Mouse (Mus musculus): ENCODE data around the gene Asic5. TPM values are rescaled to one million over a fixed set of nuclear protein-coding genes. Genes with fewer than 3 reads are reported as not detected.

Gene Asic5
- polyA plus RNA-seq, 1 experiment from 2014 or later, result not detected

DNA sequence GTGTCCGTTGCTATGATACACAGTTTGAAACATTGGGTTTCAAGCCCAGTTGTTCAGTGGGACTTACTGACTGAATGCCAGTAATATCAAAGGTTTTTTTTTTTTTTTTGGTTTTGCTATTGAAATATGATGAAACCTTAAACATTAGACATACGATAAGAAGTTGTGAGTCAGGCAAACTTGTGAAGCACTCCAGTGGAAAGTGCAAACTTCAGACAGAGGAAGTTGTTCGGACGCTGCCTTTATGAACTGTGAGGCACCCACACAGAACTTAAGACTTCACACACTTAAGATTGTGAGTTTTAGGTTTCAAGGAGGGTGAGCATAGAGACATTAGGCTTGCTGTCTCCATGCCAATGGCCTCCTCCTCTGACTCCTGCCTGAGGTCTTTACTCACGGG, 514 bp upstream of the Asic5 start:
- Histone ChIP-seq H3K4me3 (no peak overlapping the region), H3K27ac (no peak overlapping the region), H3K9me3 (replicated peaks) (no peaks in the 10 kb centered on the region), H3K4me1 (peaks cover 7% of the 10 kb centered on the region; the same call in 1 of the 2 replicates), H3K27me3 (ENCODE audit: low read depth, poor library complexity, severe bottlenecking) (no peaks in the 10 kb centered on the region), H3K36me3 (no peaks in the 10 kb centered on the region)
- no peak for DNase-seq (ENCODE audit: low spot score)
- WGBS, result 94% methylated on average over 5 of the region's 5 CpGs

GRCm38 (mm10) chr3:81983120-81983895, 1.2 kb downstream of the Asic5 start:
- H3K36me3 ChIP-seq, result no peaks in the 10 kb centered on the region
- WGBS, result 87% methylated on average over 8 of the region's 8 CpGs
- H3K9me3 ChIP-seq (replicated peaks), result no peaks in the 10 kb centered on the region
- no peak overlapping the region for H3K27ac ChIP-seq
- no peaks in the 10 kb centered on the region for H3K4me1 ChIP-seq
- no peaks in the 10 kb centered on the region for H3K27me3 ChIP-seq (ENCODE audit: low read depth, poor library complexity, severe bottlenecking)
- no peak for DNase-seq (ENCODE audit: low spot score)
- no peak overlapping the region for H3K4me3 ChIP-seq

DNA sequence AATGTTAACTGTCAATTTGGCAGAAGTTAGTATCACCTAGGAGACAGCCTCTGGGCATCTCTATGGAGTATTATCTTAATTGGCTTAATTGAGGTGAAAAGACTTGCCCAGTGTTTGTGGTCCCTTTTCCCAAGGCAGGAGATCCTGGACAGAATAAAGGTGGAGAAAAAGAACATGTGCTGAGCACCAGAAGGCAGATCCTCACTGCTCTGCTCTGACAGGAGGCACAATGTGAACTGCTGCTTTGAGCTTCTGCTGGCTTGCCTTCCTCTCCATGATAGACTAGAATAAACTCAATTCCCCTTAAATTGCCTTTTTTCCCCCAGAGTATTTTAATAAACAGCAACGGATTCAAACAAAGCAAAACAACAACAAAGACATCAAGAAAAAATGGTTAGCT, 3.0 kb downstream of the Asic5 start:
- Histone ChIP-seq H3K9me3 (replicated peaks) (no peaks in the 10 kb centered on the region), H3K36me3 (no peaks in the 10 kb centered on the region), H3K4me3 (no peak overlapping the region), H3K27me3 (ENCODE audit: low read depth, poor library complexity, severe bottlenecking) (no peaks in the 10 kb centered on the region), H3K27ac (no peak overlapping the region), H3K4me1 (no peaks in the 10 kb centered on the region)
- DNase-seq (ENCODE audit: low spot score), result no peak
- WGBS, result 72% methylated on average over 1 of the region's 1 CpGs

- no peaks in the 10 kb centered on the region for H3K4me1 ChIP-seq
- 92% methylated on average over 2 of the region's 2 CpGs for WGBS
- DNase-seq (ENCODE audit: low spot score), result no peak
- H3K27me3 ChIP-seq (ENCODE audit: low read depth, poor library complexity, severe bottlenecking), result no peaks in the 10 kb centered on the region
- no peak overlapping the region for H3K4me3 ChIP-seq
- no peaks in the 10 kb centered on the region for H3K9me3 ChIP-seq (replicated peaks)
- H3K27ac ChIP-seq, result no peak overlapping the region
- H3K36me3 ChIP-seq, result no peaks in the 10 kb centered on the region
Measured at GRCm38 (mm10) chr3:81986103-81986502, 4.0 kb downstream of the Asic5 start.

DNA sequence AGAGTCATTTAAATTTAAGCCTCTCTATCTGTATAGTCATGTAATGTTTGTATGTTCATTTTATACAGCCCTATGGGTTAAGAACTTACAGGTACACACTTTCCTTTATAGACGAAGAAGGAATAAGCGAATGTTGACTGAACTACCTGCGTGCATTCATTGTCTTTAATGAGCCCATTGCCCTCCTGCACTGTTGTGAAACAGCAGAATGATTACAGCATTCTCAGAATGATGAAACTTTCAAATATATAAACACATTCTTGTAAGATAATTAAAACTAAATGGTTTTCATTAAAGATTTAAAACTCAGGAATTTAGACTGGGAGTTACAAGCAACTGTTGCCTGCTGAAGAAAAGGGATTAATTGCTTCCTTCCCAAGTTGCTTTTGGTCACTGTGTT, 5.5 kb downstream of the Asic5 start:
- Histone ChIP-seq H3K36me3 (no peaks in the 10 kb centered on the region), H3K27me3 (ENCODE audit: low read depth, poor library complexity, severe bottlenecking) (no peaks in the 10 kb centered on the region), H3K4me3 (no peak overlapping the region), H3K27ac (no peak overlapping the region), H3K4me1 (no peaks in the 10 kb centered on the region), H3K9me3 (replicated peaks) (no peaks in the 10 kb centered on the region)
- DNase-seq (ENCODE audit: low spot score), result no peak
- 92% methylated on average over 3 of the region's 3 CpGs for WGBS

GRCm38 (mm10) chr3:81989692-81990141, 7.6 kb downstream of the Asic5 start:
- Histone ChIP-seq H3K9me3 (replicated peaks) (no peaks in the 10 kb centered on the region), H3K36me3 (no peaks in the 10 kb centered on the region), H3K4me1 (no peaks in the 10 kb centered on the region), H3K4me3 (no peak overlapping the region), H3K27me3 (ENCODE audit: low read depth, poor library complexity, severe bottlenecking) (no peaks in the 10 kb centered on the region), H3K27ac (no peak overlapping the region)
- WGBS, result 41% methylated on average over 2 of the region's 2 CpGs
- DNase-seq (ENCODE audit: low spot score), result no peak

DNA sequence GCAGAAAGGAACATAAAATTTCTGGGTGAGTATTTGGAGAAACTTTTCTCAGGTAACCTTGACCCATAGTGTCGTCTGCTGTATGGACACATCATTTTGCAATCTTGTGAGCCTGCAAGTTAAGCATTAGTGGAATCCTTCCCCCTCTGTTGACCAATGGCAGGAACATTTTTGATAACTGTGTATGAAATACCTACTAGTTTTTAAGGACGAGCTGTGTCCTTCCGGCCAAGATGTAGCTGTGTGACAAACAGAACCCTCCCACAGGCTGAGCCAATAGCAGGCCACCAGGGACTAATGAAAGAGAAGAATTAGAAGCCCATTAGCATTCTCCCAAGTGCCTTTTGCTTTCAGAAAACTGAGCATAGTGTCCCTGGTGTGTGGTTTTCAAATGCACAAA, 8.4 kb downstream of the Asic5 start:
- no peaks in the 10 kb centered on the region for H3K9me3 ChIP-seq (replicated peaks)
- no peak overlapping the region for H3K4me3 ChIP-seq
- no peaks in the 10 kb centered on the region for H3K4me1 ChIP-seq
- H3K27me3 ChIP-seq (ENCODE audit: low read depth, poor library complexity, severe bottlenecking), result no peaks in the 10 kb centered on the region
- no peak overlapping the region for H3K27ac ChIP-seq
- WGBS, result 74% methylated on average over 3 of the region's 3 CpGs
- DNase-seq (ENCODE audit: low spot score), result no peak
- H3K36me3 ChIP-seq, result no peaks in the 10 kb centered on the region

DNA sequence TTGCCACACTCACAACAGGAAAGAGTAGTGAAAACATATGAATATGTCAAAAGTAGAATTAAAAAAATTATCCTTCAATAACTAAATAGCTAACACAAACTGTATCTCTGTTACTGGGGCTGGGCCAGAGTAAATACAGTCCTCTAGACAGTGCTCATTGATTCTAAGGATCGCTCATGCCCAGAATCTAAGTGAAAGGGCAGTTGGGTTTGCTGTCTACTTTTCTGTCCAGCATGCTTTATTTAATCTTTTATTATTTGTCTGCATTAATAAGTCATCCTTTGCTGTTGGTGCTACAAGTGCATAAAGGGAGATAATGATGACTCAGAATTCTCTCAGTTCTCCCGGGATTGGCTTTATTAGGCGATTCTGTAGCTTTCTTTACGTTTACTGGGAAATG, 13.3 kb downstream of the Asic5 start:
- no peaks in the 10 kb centered on the region for H3K27me3 ChIP-seq (ENCODE audit: low read depth, poor library complexity, severe bottlenecking)
- DNase-seq (ENCODE audit: low spot score), result no peak
- no peaks in the 10 kb centered on the region for H3K9me3 ChIP-seq (replicated peaks)
- WGBS, result 55% methylated on average over 4 of the region's 4 CpGs
- H3K4me1 ChIP-seq, result no peaks in the 10 kb centered on the region
- H3K27ac ChIP-seq, result no peak overlapping the region
- H3K4me3 ChIP-seq, result no peak overlapping the region
- H3K36me3 ChIP-seq, result no peaks in the 10 kb centered on the region

DNA sequence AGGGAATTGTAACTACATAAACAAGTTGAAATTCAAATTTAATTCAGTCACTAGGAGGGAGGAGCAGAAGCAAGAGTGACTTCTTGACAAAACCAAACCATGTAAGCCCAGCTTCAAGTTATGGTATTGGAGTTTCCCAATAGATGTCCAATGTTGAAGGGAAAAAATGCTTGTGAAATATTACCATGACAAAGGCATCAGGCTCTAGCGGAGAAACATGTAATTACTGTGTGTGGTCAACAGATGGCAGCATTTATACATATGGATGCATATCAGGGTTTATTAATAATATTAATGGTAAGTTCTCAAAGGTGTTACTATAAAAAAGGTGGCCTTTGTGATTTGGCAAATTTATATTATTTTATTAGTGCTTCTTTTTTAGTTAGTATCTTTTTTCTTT, 13.9 kb downstream of the Asic5 start:
- H3K27ac ChIP-seq, result no peak overlapping the region
- DNase-seq (ENCODE audit: low spot score), result no peak
- H3K36me3 ChIP-seq, result no peaks in the 10 kb centered on the region
- H3K9me3 ChIP-seq (replicated peaks), result no peaks in the 10 kb centered on the region
- H3K4me3 ChIP-seq, result no peak overlapping the region
- H3K27me3 ChIP-seq (ENCODE audit: low read depth, poor library complexity, severe bottlenecking), result no peaks in the 10 kb centered on the region
- 3% methylated on average over 1 of the region's 1 CpGs for WGBS
- no peaks in the 10 kb centered on the region for H3K4me1 ChIP-seq

DNA sequence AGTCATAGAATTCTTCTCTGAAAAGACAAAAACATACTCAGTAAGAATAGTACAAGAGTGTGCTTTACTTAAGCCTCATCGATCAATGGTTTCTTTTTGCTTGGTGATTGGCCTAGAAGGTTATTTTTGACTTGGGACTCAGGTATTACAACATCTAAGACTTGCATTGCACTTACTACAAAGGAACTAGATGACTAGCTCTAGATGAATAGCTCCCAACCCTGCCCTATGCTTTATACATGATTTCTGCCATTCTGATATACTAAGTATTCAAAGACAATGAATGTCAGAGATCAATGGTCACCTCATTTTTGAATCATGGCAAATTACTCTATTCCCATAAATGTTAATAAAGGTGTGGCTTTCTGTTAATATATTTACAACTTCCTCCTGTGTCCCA, 24.9 kb downstream of the Asic5 start:
- Histone ChIP-seq H3K4me1 (no peaks in the 10 kb centered on the region), H3K27me3 (ENCODE audit: low read depth, poor library complexity, severe bottlenecking) (no peaks in the 10 kb centered on the region), H3K36me3 (no peaks in the 10 kb centered on the region), H3K4me3 (no peak overlapping the region), H3K9me3 (replicated peaks) (no peaks in the 10 kb centered on the region), H3K27ac (no peak overlapping the region)
- DNase-seq (ENCODE audit: low spot score), result no peak
- 90% methylated on average over 1 of the region's 1 CpGs for WGBS

- no peaks in the 10 kb centered on the region for H3K36me3 ChIP-seq
Measured at GRCm38 (mm10) chr3:82014148-82014703, 32.1 kb downstream of the Asic5 start.

DNA sequence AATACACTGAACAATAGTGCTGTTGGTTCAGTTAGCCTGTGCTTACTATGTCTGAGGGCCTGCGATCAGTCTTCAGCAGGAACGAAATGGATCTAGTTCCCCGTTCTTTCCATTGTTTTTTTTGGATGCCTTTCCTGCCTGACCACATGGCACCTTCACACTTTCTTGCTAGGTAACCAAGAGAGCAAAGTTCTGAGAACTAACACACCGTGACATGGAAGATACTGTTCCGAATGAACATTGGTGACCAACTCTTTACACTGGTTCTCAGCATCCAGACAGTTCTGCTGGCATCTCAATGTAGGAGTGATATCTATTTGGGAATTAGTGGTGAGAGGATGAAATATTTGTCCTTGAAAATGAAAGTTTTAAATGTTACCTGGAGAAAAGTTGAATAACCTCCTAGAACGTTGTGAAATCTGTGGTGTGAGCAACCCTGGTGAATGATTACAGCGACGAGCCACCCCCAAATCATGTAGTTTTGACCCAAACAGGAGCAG, 40.4 kb downstream of the Asic5 start:
- H3K27ac ChIP-seq, result no peak overlapping the region
- H3K4me3 ChIP-seq, result no peak overlapping the region
- H3K27me3 ChIP-seq (ENCODE audit: low read depth, poor library complexity, severe bottlenecking), result no peaks in the 10 kb centered on the region
- no peaks in the 10 kb centered on the region for H3K9me3 ChIP-seq (replicated peaks)
- no peaks in the 10 kb centered on the region for H3K4me1 ChIP-seq
- DNase-seq (ENCODE audit: low spot score), result no peak
- WGBS, result 87% methylated on average over 8 of the region's 8 CpGs
- no peaks in the 10 kb centered on the region for H3K36me3 ChIP-seq

More at GRCm38 (mm10) chr3:82014148-82014703, 32.1 kb downstream of the Asic5 start:
- Histone ChIP-seq H3K4me1 (no peaks in the 10 kb centered on the region), H3K27ac (no peak overlapping the region), H3K27me3 (ENCODE audit: low read depth, poor library complexity, severe bottlenecking) (no peaks in the 10 kb centered on the region), H3K9me3 (replicated peaks) (no peaks in the 10 kb centered on the region), H3K4me3 (no peak overlapping the region)
- 90% methylated on average over 7 of the region's 7 CpGs for WGBS
- DNase-seq (ENCODE audit: low spot score), result no peak

DNA sequence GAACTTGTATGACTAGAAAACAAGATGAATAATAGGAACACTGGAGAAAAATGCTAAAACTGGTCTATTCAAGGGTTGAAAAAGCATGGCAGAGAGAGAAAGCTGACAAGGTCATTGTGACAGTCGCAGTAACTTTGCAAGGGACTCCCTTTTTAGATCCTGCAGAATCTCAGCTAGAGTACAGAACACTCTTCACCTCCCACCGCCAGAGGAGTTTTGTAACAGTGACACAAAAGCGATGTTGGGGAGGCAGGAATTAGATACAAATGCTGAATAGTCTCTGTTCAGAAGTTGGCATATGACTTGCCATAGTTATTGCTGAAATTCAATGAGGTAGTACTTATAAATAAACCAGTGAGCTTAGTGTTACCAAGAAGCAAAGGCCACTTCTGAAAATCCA, 41.0 kb downstream of the Asic5 start:
- 90% methylated on average over 3 of the region's 3 CpGs for WGBS
- H3K9me3 ChIP-seq (replicated peaks), result no peaks in the 10 kb centered on the region
- H3K4me3 ChIP-seq, result no peak overlapping the region
- no peak overlapping the region for H3K27ac ChIP-seq
- DNase-seq (ENCODE audit: low spot score), result no peak
- H3K27me3 ChIP-seq (ENCODE audit: low read depth, poor library complexity, severe bottlenecking), result no peaks in the 10 kb centered on the region
- H3K4me1 ChIP-seq, result no peaks in the 10 kb centered on the region
- no peaks in the 10 kb centered on the region for H3K36me3 ChIP-seq
